Mouse (Mus musculus): ENCODE measurements around the gene Smim5.

DNA sequence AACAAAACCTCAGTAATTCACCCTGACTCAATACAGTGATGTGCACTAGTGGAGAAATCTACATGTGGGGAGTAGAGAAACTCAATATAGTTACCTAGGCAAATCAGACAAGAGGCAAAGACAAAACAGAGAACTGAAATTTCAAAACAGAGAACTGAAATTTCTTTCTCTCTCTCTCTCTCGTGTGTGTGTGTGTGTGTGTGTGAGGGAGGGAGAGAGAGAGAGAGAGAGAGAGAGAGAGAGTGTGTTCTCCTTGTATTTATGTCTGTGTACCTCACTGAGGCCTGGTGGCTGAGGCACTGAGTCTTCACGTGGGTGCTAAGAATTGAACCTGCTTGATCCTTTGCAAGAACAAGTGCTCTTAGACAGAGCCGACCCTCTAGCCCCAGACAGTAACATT is 30.1 kb downstream of the Smim5 start:
- no peak for TF ChIP-seq POLR2A (IDR thresholded peaks at IDR 0.05; ENCODE audit: low read depth, low read length)
- no peak for TF ChIP-seq CTCF (IDR thresholded peaks at IDR 0.05; ENCODE audit: extremely low read depth, insufficient read length, insufficient replicate concordance, low read depth, low read length)
